Mouse (Mus musculus): ENCODE measurements around the gene Cd47. TPM values are rescaled to one million over a fixed set of nuclear protein-coding genes. Genes with fewer than 3 reads are reported as not detected.

Gene Cd47
- total and polyA plus RNA-seq, 2 experiments from 2014 or later = 32.9 to 77.8 TPM

DNA sequence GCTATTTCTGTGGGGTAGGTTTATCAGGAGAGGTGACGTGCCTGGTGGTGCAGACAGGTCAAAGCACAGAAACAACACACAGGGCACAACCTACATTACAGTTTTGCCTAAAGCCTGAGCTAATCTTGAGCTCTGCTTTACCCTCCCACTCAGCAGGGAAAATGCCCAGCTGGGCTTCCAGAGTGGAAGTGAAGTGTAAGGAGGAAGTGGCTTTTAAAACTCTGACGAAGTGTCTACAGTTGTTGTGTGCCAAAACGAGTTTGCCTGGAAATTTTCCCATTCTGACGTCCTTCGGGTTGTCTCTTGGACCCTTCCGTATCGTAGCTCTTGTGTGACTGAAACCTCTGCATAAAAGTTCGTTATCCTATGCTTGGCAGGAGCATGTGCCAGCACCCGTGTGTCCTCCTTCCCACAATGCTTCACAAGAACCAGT lies 7.9 kb upstream of the Cd47 start:
- peak; percentile 82 for ATAC-seq (ENCODE audit: insufficient read depth, low read depth)
- H3K36me3 ChIP-seq (replicated peaks; ENCODE audit: control insufficient read depth, insufficient read depth, low read length) = no peaks in the 10 kb centered on the region
- H3K27ac ChIP-seq (ENCODE audit: low read depth) = peak overlapping the region; percentile 66
- peaks cover 7% of the 10 kb centered on the region for H3K4me1 ChIP-seq (ENCODE audit: control insufficient read depth, insufficient read depth)
- peak overlapping the region; percentile 38 for H3K4me2 ChIP-seq (ENCODE audit: low read depth, low read length)
- DNase-seq (ENCODE audit: low spot score) = peak; percentile 69
- H3K27me3 ChIP-seq (ENCODE audit: control insufficient read depth, insufficient read depth, low read length) = no peaks in the 10 kb centered on the region
- no peaks in the 10 kb centered on the region for H3K9me3 ChIP-seq (replicated peaks; ENCODE audit: control insufficient read depth, low read length)
- TF ChIP-seq EP300 (IDR thresholded peaks at IDR 0.05; ENCODE audit: low read depth) (peak; percentile 23; the same call in 1 of the 2 replicates), CTCF (IDR thresholded peaks at IDR 0.05; ENCODE audit: low read depth) (no peak)
- H3K4me3 ChIP-seq (ENCODE audit: low read depth, low read length) = peak overlapping the region; percentile 21
- WGBS = 8% methylated on average over 9 of the region's 9 CpGs
- no peak overlapping the region for H3K9ac ChIP-seq (replicated peaks; ENCODE audit: low read depth, low read length)

- TF ChIP-seq EP300 (IDR thresholded peaks at IDR 0.05; ENCODE audit: low read depth) = no peak
- no peak for TF ChIP-seq CTCF (IDR thresholded peaks at IDR 0.05; ENCODE audit: low read depth)
- DNase-seq (ENCODE audit: low spot score) (no peak), ATAC-seq (ENCODE audit: insufficient read depth, low read depth) (no peak)
- no peaks in the 10 kb centered on the region for H3K27me3 ChIP-seq (ENCODE audit: control insufficient read depth, insufficient read depth, low read length)
- H3K9me3 ChIP-seq (replicated peaks; ENCODE audit: control insufficient read depth, low read length) = no peaks in the 10 kb centered on the region
- 86% methylated on average over 9 of the region's 9 CpGs for WGBS
- H3K27ac ChIP-seq (ENCODE audit: low read depth) = no peak overlapping the region
- no peak overlapping the region for H3K4me3 ChIP-seq (ENCODE audit: low read depth, low read length)
- peaks cover 7% of the 10 kb centered on the region for H3K4me1 ChIP-seq (ENCODE audit: control insufficient read depth, insufficient read depth)
- H3K36me3 ChIP-seq (replicated peaks; ENCODE audit: control insufficient read depth, insufficient read depth, low read length) = no peaks in the 10 kb centered on the region
- H3K4me2 ChIP-seq (ENCODE audit: low read depth, low read length) = no peak overlapping the region
- H3K9ac ChIP-seq (replicated peaks; ENCODE audit: low read depth, low read length) = no peak overlapping the region
These were observed 6.7 kb upstream of the Cd47 start for GRCm38 (mm10) chr16:49793596-49793995.

DNA sequence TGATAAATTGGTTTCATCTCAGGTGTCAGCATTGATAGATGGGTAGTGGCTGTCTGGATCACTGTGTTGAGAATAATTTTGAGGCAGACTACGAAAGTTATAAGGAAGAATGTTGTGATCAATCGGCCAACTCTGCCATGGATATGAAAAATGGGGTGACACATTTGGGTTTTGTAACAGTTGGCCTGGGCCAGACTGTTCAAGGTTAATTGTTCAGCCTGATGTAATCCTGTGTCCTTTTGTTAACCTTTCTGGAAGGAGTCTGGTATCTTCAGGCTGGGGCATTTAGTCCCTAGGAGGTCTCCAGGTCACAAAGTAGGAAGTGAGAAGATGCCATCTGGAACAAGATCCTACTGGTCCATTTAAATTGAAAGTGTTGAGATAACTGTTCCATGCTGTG lies 4.1 kb upstream of the Cd47 start:
- H3K4me1 ChIP-seq (ENCODE audit: control insufficient read depth, insufficient read depth) = peaks cover 7% of the 10 kb centered on the region
- H3K36me3 ChIP-seq (replicated peaks; ENCODE audit: control insufficient read depth, insufficient read depth, low read length) = no peaks in the 10 kb centered on the region
- TF ChIP-seq EP300 (IDR thresholded peaks at IDR 0.05; ENCODE audit: low read depth) (no peak), CTCF (IDR thresholded peaks at IDR 0.05; ENCODE audit: low read depth) (no peak)
- WGBS = 93% methylated on average over 2 of the region's 2 CpGs
- no peak overlapping the region for H3K9ac ChIP-seq (replicated peaks; ENCODE audit: low read depth, low read length)
- no peaks in the 10 kb centered on the region for H3K27me3 ChIP-seq (ENCODE audit: control insufficient read depth, insufficient read depth, low read length)
- ATAC-seq (ENCODE audit: insufficient read depth, low read depth) (no peak), DNase-seq (ENCODE audit: low spot score) (no peak)
- H3K27ac ChIP-seq (ENCODE audit: low read depth) = no peak overlapping the region
- no peak overlapping the region for H3K4me3 ChIP-seq (ENCODE audit: low read depth, low read length)
- H3K9me3 ChIP-seq (replicated peaks; ENCODE audit: control insufficient read depth, low read length) = no peaks in the 10 kb centered on the region
- H3K4me2 ChIP-seq (ENCODE audit: low read depth, low read length) = no peak overlapping the region

- no peak overlapping the region for H3K4me3 ChIP-seq (ENCODE audit: low read depth, low read length)
- WGBS = 90% methylated on average over 2 of the region's 2 CpGs
- ATAC-seq (ENCODE audit: insufficient read depth, low read depth) = no peak
- no peak for DNase-seq (ENCODE audit: low spot score)
- no peaks in the 10 kb centered on the region for H3K27me3 ChIP-seq (ENCODE audit: control insufficient read depth, insufficient read depth, low read length)
- H3K4me2 ChIP-seq (ENCODE audit: low read depth, low read length) = no peak overlapping the region
- H3K4me1 ChIP-seq (ENCODE audit: control insufficient read depth, insufficient read depth) = peaks cover 7% of the 10 kb centered on the region
- no peak overlapping the region for H3K9ac ChIP-seq (replicated peaks; ENCODE audit: low read depth, low read length)
- no peak overlapping the region for H3K27ac ChIP-seq (ENCODE audit: low read depth)
- H3K9me3 ChIP-seq (replicated peaks; ENCODE audit: control insufficient read depth, low read length) = no peaks in the 10 kb centered on the region
- H3K36me3 ChIP-seq (replicated peaks; ENCODE audit: control insufficient read depth, insufficient read depth, low read length) = no peaks in the 10 kb centered on the region
- no peak for TF ChIP-seq EP300 (IDR thresholded peaks at IDR 0.05; ENCODE audit: low read depth)
- TF ChIP-seq CTCF (IDR thresholded peaks at IDR 0.05; ENCODE audit: low read depth) = no peak
These were observed 3.4 kb upstream of the Cd47 start for GRCm38 (mm10) chr16:49796954-49797353.

DNA sequence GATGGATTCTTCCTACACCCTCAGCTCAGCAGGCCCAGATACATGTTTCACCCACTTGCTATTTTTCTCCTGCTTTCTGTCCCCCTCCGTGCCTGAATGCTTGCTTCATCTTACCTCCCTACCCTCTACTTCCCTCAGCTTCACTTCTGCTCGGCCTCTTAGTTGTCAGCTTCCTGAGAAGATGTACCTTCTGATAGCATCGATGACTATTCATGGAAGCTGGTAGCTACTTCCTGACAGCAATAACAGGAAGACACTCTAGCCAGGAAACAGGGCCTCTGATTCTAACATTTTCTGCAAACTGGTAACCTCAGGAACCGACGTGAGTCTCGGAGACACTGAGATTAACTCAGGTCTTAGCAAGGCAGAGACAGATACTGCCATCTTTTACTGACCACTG lies 1.5 kb upstream of the Cd47 start:
- Histone ChIP-seq H3K9me3 (replicated peaks; ENCODE audit: control insufficient read depth, low read length) (no peaks in the 10 kb centered on the region), H3K27me3 (ENCODE audit: control insufficient read depth, insufficient read depth, low read length) (no peaks in the 10 kb centered on the region), H3K9ac (replicated peaks; ENCODE audit: low read depth, low read length) (no peak overlapping the region), H3K36me3 (replicated peaks; ENCODE audit: control insufficient read depth, insufficient read depth, low read length) (no peaks in the 10 kb centered on the region), H3K27ac (ENCODE audit: low read depth) (peak overlapping the region; percentile 54; the same call in 1 of the 2 replicates), H3K4me2 (ENCODE audit: low read depth, low read length) (no peak overlapping the region), H3K4me1 (ENCODE audit: control insufficient read depth, insufficient read depth) (peaks cover 3% of the 10 kb centered on the region; the same call in 1 of the 2 replicates), H3K4me3 (ENCODE audit: low read depth, low read length) (no peak overlapping the region)
- ATAC-seq (ENCODE audit: insufficient read depth, low read depth) = no peak
- 52% methylated on average over 6 of the region's 6 CpGs for WGBS
- TF ChIP-seq CTCF (IDR thresholded peaks at IDR 0.05; ENCODE audit: low read depth) = no peak
- no peak for TF ChIP-seq EP300 (IDR thresholded peaks at IDR 0.05; ENCODE audit: low read depth)
- DNase-seq (ENCODE audit: low spot score) = no peak

GRCm38 (mm10) chr16:49800996-49801395 lies 663 bp downstream of the Cd47 start:
- no peak overlapping the region for H3K4me2 ChIP-seq (ENCODE audit: low read depth, low read length)
- H3K27me3 ChIP-seq (ENCODE audit: control insufficient read depth, insufficient read depth, low read length) = no peaks in the 10 kb centered on the region
- WGBS = 63% methylated on average over 5 of the region's 5 CpGs
- DNase-seq (ENCODE audit: low spot score) (no peak), ATAC-seq (ENCODE audit: insufficient read depth, low read depth) (no peak)
- H3K27ac ChIP-seq (ENCODE audit: low read depth) = no peak overlapping the region; the same call in 1 of the 2 replicates
- no peaks in the 10 kb centered on the region for H3K9me3 ChIP-seq (replicated peaks; ENCODE audit: control insufficient read depth, low read length)
- no peak for TF ChIP-seq CTCF (IDR thresholded peaks at IDR 0.05; ENCODE audit: low read depth)
- TF ChIP-seq EP300 (IDR thresholded peaks at IDR 0.05; ENCODE audit: low read depth) = no peak
- H3K9ac ChIP-seq (replicated peaks; ENCODE audit: low read depth, low read length) = no peak overlapping the region
- H3K36me3 ChIP-seq (replicated peaks; ENCODE audit: control insufficient read depth, insufficient read depth, low read length) = no peaks in the 10 kb centered on the region
- H3K4me1 ChIP-seq (ENCODE audit: control insufficient read depth, insufficient read depth) = peaks cover 11% of the 10 kb centered on the region
- H3K4me3 ChIP-seq (ENCODE audit: low read depth, low read length) = no peak overlapping the region

Data from heart, postnatal 0 days (tissue).